Mouse (Mus musculus) spleen, adult 12 weeks (tissue): Measurements from ENCODE around the gene Cyth3.
A peak's percentile ranks its signal among the peaks of the same experiment; 100 is the strongest.

ENCODE experiments used
- DNase-seq: peaks from one replicate; pipeline ENCODE4 v3.0.0; 2022; ENCODE audit warnings: low spot score

Cyth3 gene

GRCm38 (mm10) chr5:143621893-143622622, at the start of gene Cyth3:
Gene Cyth3, plus strand, starts transcription at chr5:143622447.
- peak; percentile 97 for DNase-seq

- no peak for DNase-seq
These were observed 49.2 kb upstream of the Cyth3 start for GRCm38 (mm10) chr5:143573067-143573466.

GRCm38 (mm10) chr5:143574261-143575178, 47.7 kb upstream of the Cyth3 start:
- DNase-seq: no peak

- DNase-seq: no peak
These were observed 42.6 kb upstream of the Cyth3 start for GRCm38 (mm10) chr5:143579537-143580203.

GRCm38 (mm10) chr5:143580982-143581381, 41.3 kb upstream of the Cyth3 start:
- DNase-seq: no peak

GRCm38 (mm10) chr5:143581874-143582273, 40.4 kb upstream of the Cyth3 start:
- no peak for DNase-seq

- DNase-seq: no peak
These were observed 39.2 kb upstream of the Cyth3 start for GRCm38 (mm10) chr5:143583081-143583480.

GRCm38 (mm10) chr5:143584982-143585381, 37.3 kb upstream of the Cyth3 start:
- DNase-seq: no peak

GRCm38 (mm10) chr5:143586386-143586785, 35.9 kb upstream of the Cyth3 start:
- DNase-seq: no peak

GRCm38 (mm10) chr5:143589108-143589507, 33.1 kb upstream of the Cyth3 start:
- no peak for DNase-seq

- no peak for DNase-seq
These were observed 29.3 kb upstream of the Cyth3 start for GRCm38 (mm10) chr5:143592926-143593325.

GRCm38 (mm10) chr5:143593563-143594146, 28.6 kb upstream of the Cyth3 start:
- no peak for DNase-seq

- DNase-seq: no peak
These were observed 27.8 kb upstream of the Cyth3 start for GRCm38 (mm10) chr5:143594291-143595065.

GRCm38 (mm10) chr5:143602051-143602450, 20.2 kb upstream of the Cyth3 start:
- DNase-seq: no peak

GRCm38 (mm10) chr5:143604157-143604774, 18.0 kb upstream of the Cyth3 start:
- no peak for DNase-seq

- no peak for DNase-seq
These were observed 15.5 kb upstream of the Cyth3 start for GRCm38 (mm10) chr5:143606756-143607155.

GRCm38 (mm10) chr5:143608175-143608574, 14.1 kb upstream of the Cyth3 start:
- DNase-seq: no peak

GRCm38 (mm10) chr5:143611954-143612353, 10.3 kb upstream of the Cyth3 start:
- DNase-seq: no peak

GRCm38 (mm10) chr5:143613265-143613664, 9.0 kb upstream of the Cyth3 start:
- no peak for DNase-seq

GRCm38 (mm10) chr5:143614519-143614918, 7.7 kb upstream of the Cyth3 start:
- DNase-seq: no peak

GRCm38 (mm10) chr5:143615353-143615752, 6.9 kb upstream of the Cyth3 start:
- no peak for DNase-seq
